Mouse (Mus musculus) intestine, embryonic 14.5 days (tissue): ENCODE measurements at regions not wholly inside any gene's neighbourhood (a gene's known extent, or its start where the extent isn't known, plus 50 kb on each side); places are given as distances from the start of the nearest gene placed in this dataset.
"Not testable (repeated sequence)": the region's sequence is repeated elsewhere in the genome, so short reads cannot be mapped to it uniquely, and the experiment has no call there.

Experiments
- ATAC-seq: fragments of 200-750 bp; cut with Nextera tagmentation; replicated peaks from 2 replicates; pipeline ENCODE4 v1.8.0; 2017; ENCODE audit warnings: low read depth, moderate number of reproducible peaks, moderate TSS enrichment, moderate library complexity; ENCODE audit not compliant: low FRiP score, low TSS enrichment
- DNase-seq: peaks from one replicate; pipeline ENCODE4 v3.0.0-alpha.2; 2018; ENCODE audit warnings: low spot score
- H3K27ac ChIP-seq: fragments of 300-500 bp; sonication (generic); 2 replicates; pipeline ENCODE4 v1.5.1; 2014; ENCODE audit warnings: low read depth, mild to moderate bottlenecking, control low read depth
- H3K27me3 ChIP-seq: fragments of 300-500 bp; sonication (generic); replicated peaks from 2 replicates; pipeline ENCODE4 v1.6.1; 2014; ENCODE audit warnings: low read length, control low read depth; ENCODE audit not compliant: control insufficient read depth, insufficient read depth
- H3K36me3 ChIP-seq: fragments of 300-500 bp; sonication (generic); 2 replicates; pipeline ENCODE4 v1.6.1; 2014; ENCODE audit warnings: low read length, control low read depth; ENCODE audit not compliant: control insufficient read depth, insufficient read depth
- H3K4me1 ChIP-seq: fragments of 300-500 bp; sonication (generic); replicated peaks from 2 replicates; pipeline ENCODE4 v1.6.1; 2014; ENCODE audit warnings: low read length, control low read depth, mixed read lengths; ENCODE audit not compliant: control insufficient read depth, insufficient read depth
- H3K4me2 ChIP-seq: fragments of 300-500 bp; sonication (generic); 2 replicates; pipeline ENCODE4 v1.6.1; 2014; ENCODE audit warnings: low read length
- H3K4me3 ChIP-seq: fragments of 300-500 bp; sonication (generic); 2 replicates; pipeline ENCODE4 v1.5.1; 2014; ENCODE audit warnings: low read depth, low read length, control low read depth, mixed read lengths
- H3K9ac ChIP-seq: fragments of 300-500 bp; sonication (generic); 2 replicates; pipeline ENCODE4 v1.6.1; 2014; ENCODE audit warnings: mild to moderate bottlenecking, low read length
- H3K9me3 ChIP-seq: fragments of 300-500 bp; sonication (generic); 2 replicates; pipeline ENCODE4 v1.6.1; 2016; ENCODE audit warnings: low read length, control low read depth; ENCODE audit not compliant: control insufficient read depth
- WGBS: fragments of 180-500 bp; shearing (Covaris S2); extraction: QIAGEN DNeasy Blood & Tissue Kit; methylation state at CpG from one replicate; pipeline ENCODE4 v1.1.7; 2014; 5-methylcytosine and 5-hydroxymethylcytosine counted together

- no peaks in the 10 kb centered on the region for H3K9me3 ChIP-seq
- no peak overlapping the region for H3K4me2 ChIP-seq
- no peak overlapping the region for H3K4me3 ChIP-seq
- DNase-seq: no peak
- H3K4me1 ChIP-seq: no peaks in the 10 kb centered on the region
- WGBS: 88% methylated on average over 8 of the region's 8 CpGs
- H3K27ac ChIP-seq: no peak overlapping the region
- H3K27me3 ChIP-seq: no peaks in the 10 kb centered on the region
- ATAC-seq: no peak
- no peaks in the 10 kb centered on the region for H3K36me3 ChIP-seq
- no peak overlapping the region for H3K9ac ChIP-seq
Observed at GRCm38 (mm10) chr1:177362398-177362797, 79.8 kb upstream of the Zbtb18 start.

- Histone ChIP-seq H3K9ac (no peak overlapping the region), H3K4me1 (no peaks in the 10 kb centered on the region), H3K27ac (no peak overlapping the region), H3K9me3 (no peaks in the 10 kb centered on the region), H3K36me3 (no peaks in the 10 kb centered on the region), H3K27me3 (no peaks in the 10 kb centered on the region), H3K4me2 (no peak overlapping the region), H3K4me3 (no peak overlapping the region)
- 93% methylated on average over 17 of the region's 17 CpGs for WGBS
- no peak for DNase-seq
- ATAC-seq: no peak
Observed at GRCm38 (mm10) chr1:177348400-177349092, 90.5 kb upstream of the Akt3 start.

GRCm38 (mm10) chr1:177347208-177347607 lies 89.2 kb upstream of the Akt3 start:
- ATAC-seq (no peak), DNase-seq (no peak)
- Histone ChIP-seq H3K4me3 (no peak overlapping the region), H3K36me3 (no peaks in the 10 kb centered on the region), H3K9me3 (no peaks in the 10 kb centered on the region), H3K4me2 (no peak overlapping the region), H3K27me3 (no peaks in the 10 kb centered on the region), H3K27ac (no peak overlapping the region), H3K4me1 (no peaks in the 10 kb centered on the region), H3K9ac (no peak overlapping the region)
- 43% methylated on average over 4 of the region's 4 CpGs for WGBS

GRCm38 (mm10) chr1:177346540-177346939 lies 88.5 kb upstream of the Akt3 start:
- H3K9me3 ChIP-seq: no peaks in the 10 kb centered on the region
- no peaks in the 10 kb centered on the region for H3K36me3 ChIP-seq
- H3K4me3 ChIP-seq: no peak overlapping the region
- no peak overlapping the region for H3K9ac ChIP-seq
- no peak for DNase-seq
- no peak overlapping the region for H3K27ac ChIP-seq
- no peaks in the 10 kb centered on the region for H3K27me3 ChIP-seq
- no peaks in the 10 kb centered on the region for H3K4me1 ChIP-seq
- WGBS: 65% methylated on average over 6 of the region's 6 CpGs
- no peak for ATAC-seq
- no peak overlapping the region for H3K4me2 ChIP-seq

GRCm38 (mm10) chr1:177345540-177345939 lies 87.5 kb upstream of the Akt3 start:
- Histone ChIP-seq H3K9ac (no peak overlapping the region), H3K4me3 (no peak overlapping the region), H3K27ac (no peak overlapping the region), H3K4me2 (no peak overlapping the region), H3K4me1 (no peaks in the 10 kb centered on the region), H3K9me3 (no peaks in the 10 kb centered on the region), H3K36me3 (no peaks in the 10 kb centered on the region), H3K27me3 (no peaks in the 10 kb centered on the region)
- ATAC-seq (no peak), DNase-seq (no peak)
- WGBS: 85% methylated on average over 6 of the region's 6 CpGs

GRCm38 (mm10) chr1:177343949-177344348 lies 85.9 kb upstream of the Akt3 start:
- DNase-seq (no peak), ATAC-seq (no peak)
- WGBS: 84% methylated on average over 4 of the region's 4 CpGs
- Histone ChIP-seq H3K4me1 (0 out of 2 replicates have a peak, but pooled peaks cover 1% of the 10 kb centered on the region), H3K9ac (no peak overlapping the region), H3K27ac (no peak overlapping the region), H3K27me3 (no peaks in the 10 kb centered on the region), H3K9me3 (no peaks in the 10 kb centered on the region), H3K4me2 (no peak overlapping the region), H3K36me3 (no peaks in the 10 kb centered on the region), H3K4me3 (no peak overlapping the region)

GRCm38 (mm10) chr1:177343121-177343520 lies 85.1 kb upstream of the Akt3 start:
- DNase-seq: peak; percentile 64

GRCm38 (mm10) chr1:177340232-177340631 lies 82.2 kb upstream of the Akt3 start:
- ATAC-seq (no peak), DNase-seq (no peak)
- Histone ChIP-seq H3K9ac (no peak overlapping the region), H3K4me3 (no peak overlapping the region), H3K4me1 (0 out of 2 replicates have a peak, but pooled peaks cover 4% of the 10 kb centered on the region), H3K4me2 (no peak overlapping the region), H3K27me3 (no peaks in the 10 kb centered on the region), H3K9me3 (no peaks in the 10 kb centered on the region), H3K27ac (no peak overlapping the region), H3K36me3 (no peaks in the 10 kb centered on the region)
- 64% methylated on average over 3 of the region's 3 CpGs for WGBS

More at GRCm38 (mm10) chr1:177343121-177343520, 85.1 kb upstream of the Akt3 start:
- H3K9ac ChIP-seq: no peak overlapping the region
- H3K36me3 ChIP-seq: no peaks in the 10 kb centered on the region
- H3K9me3 ChIP-seq: no peaks in the 10 kb centered on the region
- H3K4me3 ChIP-seq: no peak overlapping the region
- no peaks in the 10 kb centered on the region for H3K27me3 ChIP-seq
- 20% methylated on average over 6 of the region's 6 CpGs for WGBS
- no peak for ATAC-seq
- H3K4me2 ChIP-seq: no peak overlapping the region
- 0 out of 2 replicates have a peak, but pooled peaks cover 4% of the 10 kb centered on the region for H3K4me1 ChIP-seq
- H3K27ac ChIP-seq: no peak overlapping the region

- H3K4me2 ChIP-seq: peak overlapping the region; percentile 83
- H3K9me3 ChIP-seq, DNase-seq, ATAC-seq, H3K36me3 ChIP-seq, H3K4me1 ChIP-seq, H3K27me3 ChIP-seq, H3K27ac ChIP-seq: not testable (repeated sequence)
- H3K9ac ChIP-seq: peak overlapping the region; percentile 48; the same call in 1 of the 2 replicates
- WGBS: 69% methylated on average over 11 of the region's 13 CpGs
- H3K4me3 ChIP-seq: peak overlapping the region; percentile 46
Observed at GRCm38 (mm10) chr1:177339207-177339787, 81.3 kb upstream of the Akt3 start.
